Mouse (Mus musculus) left cerebral cortex, adult 11 months (tissue): ENCODE measurements around the gene Kdelr3.

ENCODE experiments used
- DNase-seq: peaks from one replicate; pipeline ENCODE4 v3.0.0; 2022; ENCODE audit warnings: low spot score

Kdelr3 gene

DNA sequence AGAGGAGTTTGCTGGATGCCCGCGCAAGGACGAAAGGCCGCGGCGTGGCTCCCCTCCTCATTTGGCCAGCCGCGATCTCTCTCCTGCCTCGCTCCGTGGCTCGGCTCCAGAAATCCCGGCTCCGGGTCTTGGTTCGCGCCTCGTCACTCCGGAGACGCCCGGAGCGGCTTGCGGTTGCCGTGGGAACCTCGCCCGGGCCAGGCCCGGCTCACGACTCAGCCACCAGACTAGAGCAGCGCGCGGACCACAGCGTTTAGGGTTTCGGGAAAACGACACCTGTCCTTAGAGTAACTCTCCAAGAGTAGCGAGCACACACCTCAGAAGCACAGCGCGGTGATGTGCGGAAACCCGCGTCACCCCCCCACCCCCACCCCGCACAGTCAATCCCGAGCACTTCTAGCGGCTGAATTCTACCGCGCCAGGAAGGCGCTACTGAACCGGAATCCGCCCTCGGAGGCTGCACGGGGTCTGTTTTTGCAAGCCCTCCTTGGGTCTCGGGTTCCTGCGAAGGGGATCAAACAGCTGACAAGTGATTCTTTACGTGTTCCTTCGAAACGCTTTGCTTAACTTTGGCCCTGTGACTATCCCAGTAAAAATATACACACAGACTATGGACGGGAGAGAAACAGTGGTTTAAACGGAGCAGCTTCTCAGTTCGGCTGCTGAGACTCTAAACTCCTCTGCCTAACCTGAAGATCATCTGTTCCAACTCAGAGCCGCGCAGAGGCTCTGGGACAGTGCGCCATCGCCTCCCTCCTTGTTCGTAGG, 4.5 kb upstream of the Kdelr3 start:
- DNase-seq = no peak

DNA sequence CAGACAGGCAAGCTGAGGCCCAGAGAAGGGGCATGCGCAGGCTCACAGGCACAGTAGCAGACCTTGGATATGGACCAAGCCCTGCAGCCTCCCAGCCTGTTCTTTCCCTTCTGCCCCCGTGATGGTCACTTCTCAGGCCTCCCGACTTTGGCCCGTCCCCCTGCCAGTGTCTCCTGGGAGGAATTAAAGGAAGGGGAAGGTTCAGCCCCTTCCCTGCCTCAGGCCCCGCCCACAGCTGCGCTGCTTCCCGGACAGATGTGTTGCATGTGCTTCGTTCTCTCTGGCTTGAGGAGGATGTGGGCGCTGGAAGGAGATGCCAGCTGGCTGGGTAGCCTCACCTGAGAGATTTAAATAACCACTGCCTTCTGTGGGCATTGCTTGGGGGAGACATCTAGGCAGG, 2.3 kb upstream of the Kdelr3 start:
- no peak for DNase-seq

DNA sequence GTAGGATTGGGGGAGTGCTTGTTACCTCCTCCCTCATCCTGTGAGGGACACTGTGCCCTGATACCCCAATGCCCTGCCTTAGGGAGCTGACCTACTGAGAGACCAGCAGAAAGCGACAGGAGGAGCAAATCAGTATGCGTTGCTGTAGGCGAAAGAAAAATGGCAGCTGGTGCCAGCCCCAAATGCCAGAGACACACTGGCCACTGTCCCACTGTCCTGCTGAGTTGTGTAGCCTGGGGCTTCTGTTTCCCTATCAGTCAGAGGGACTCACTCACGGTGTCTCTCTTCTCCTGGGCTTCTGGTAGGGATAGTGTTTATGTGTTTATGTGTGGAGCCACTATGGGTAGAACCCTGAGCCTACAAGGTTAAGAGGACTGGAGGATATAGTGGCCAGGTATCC, 1.5 kb downstream of the Kdelr3 start:
- no peak for DNase-seq

DNA sequence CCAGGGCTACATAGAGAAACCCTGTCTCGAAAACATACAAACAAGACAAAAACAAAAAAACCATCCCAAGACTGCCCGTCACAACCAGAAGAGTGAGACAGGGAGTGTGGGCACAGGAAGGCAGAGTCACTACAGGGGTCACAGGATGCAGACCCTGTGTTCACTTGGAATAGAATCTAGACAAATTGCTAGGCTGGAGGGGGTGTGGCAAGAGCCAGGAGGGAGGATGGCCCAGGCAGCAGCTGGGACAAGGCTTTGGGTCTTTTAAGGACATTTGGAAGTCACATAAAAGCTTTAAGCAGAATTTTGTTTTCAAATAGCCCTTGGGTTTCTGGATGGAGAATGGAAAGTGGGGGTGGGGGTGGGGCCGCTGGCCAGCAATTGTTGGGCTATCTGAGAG, 2.4 kb downstream of the Kdelr3 start:
- no peak for DNase-seq

DNA sequence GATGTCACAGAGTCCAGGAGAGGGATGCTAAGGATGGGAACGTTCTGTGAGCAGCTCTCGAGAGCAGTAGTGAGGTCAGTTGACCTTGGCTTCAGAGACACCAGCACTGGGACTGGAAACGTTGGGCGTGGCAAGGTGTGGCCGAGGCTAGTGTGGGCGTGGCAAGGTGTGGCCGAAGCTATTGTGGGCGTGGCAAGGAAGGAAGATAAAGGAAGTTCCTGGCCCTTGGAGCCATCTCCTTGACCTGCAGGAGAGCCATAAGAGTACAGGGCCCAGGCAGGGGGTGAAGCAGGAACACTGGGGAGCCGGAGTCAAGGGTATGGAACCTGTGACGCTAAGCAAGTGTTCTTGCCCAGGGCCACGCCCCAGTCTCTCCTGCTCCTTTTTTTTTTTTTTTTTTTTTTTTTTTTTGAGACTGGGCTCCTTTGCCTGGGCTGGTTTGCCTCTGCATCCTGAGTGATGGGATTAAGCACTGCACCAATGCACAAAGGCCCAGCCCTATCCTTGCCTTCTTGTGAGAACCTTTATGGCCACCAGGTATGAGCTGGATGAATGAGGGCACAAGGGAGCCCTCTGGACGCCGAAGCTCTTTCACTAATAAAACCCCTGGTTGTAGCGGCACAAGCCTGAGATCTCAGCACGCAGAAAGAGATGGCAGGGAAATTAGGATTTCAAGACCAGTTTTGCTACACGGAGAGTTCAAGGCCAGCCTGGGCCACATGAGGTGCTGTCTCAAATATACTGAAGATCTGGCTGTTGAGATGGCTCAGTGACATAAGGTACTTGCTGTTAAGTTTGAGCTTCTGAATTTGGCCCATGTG, 3.4 kb downstream of the Kdelr3 start:
- DNase-seq = no peak

DNA sequence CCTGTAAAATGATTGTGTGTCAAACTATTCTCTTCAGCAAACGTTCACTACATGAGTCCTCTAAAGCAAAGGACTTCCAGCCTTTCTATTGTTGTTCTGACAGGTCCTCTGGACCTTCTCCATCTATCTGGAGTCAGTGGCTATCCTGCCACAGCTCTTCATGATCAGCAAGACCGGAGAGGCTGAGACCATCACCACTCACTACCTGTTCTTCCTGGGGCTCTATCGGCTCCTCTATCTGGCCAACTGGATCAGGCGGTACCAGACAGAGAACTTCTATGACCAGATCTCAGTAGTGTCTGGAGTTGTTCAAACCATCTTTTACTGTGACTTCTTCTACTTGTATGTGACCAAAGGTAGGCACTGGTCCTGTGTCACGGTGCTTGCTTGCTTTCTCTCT, 9.4 kb downstream of the Kdelr3 start:
- no peak for DNase-seq

DNA sequence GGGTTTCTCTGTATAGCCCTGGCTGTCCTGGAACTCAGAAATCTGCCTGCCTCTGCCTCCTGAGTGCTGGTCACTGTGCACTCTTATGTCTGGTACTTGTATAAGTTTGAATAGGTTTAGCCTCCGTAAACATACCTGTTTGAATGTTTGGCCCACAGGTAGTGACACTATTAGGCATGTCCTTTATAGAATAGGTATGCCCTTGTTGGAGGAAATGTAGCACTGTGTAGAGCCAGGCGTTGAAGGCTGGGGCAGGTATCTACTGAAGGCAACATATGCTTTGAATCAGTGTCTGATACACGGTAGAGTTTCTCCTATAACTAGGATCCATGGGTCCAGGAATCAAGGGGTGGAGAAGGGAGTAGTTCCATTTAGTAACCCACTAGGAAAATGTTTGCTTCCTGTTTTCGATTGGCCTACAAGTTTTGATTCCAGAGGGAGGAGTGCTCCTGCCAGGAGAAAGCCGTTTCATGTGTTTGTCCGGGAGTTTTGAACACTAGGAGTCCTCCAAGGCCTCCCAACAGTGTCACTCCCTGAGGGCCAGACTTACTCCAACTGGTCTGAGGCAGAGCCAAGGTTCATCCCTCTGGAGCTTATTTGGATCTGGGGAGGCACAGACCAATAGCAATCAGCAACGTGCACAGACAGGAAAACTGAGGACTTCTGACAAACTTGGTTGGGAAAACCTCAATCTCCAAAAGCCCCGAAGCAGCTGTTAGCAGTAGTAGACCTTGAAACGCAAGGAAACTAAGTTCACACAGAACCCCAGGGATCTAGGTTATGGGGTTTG, 10.0 kb downstream of the Kdelr3 start:
- no peak for DNase-seq

DNA sequence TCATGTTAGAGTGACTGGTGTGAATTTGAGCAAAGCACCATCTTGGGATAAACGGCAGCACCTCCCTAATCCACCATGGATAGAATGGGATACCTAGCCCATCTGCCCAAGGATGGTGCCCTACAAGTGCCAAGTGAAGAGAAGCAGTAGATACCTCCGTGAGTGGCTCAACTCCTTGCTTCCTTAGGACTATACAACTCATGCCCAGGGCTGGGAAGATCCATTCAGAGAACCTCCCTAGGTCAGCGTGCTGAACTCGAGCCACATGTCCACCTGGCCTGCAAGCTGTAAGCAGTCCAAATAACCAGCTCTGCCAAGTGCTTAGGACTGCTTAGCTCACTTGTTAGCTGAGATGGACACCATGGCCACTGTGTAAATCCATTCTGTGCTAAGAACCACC, 11.0 kb downstream of the Kdelr3 start:
- no peak for DNase-seq

DNA sequence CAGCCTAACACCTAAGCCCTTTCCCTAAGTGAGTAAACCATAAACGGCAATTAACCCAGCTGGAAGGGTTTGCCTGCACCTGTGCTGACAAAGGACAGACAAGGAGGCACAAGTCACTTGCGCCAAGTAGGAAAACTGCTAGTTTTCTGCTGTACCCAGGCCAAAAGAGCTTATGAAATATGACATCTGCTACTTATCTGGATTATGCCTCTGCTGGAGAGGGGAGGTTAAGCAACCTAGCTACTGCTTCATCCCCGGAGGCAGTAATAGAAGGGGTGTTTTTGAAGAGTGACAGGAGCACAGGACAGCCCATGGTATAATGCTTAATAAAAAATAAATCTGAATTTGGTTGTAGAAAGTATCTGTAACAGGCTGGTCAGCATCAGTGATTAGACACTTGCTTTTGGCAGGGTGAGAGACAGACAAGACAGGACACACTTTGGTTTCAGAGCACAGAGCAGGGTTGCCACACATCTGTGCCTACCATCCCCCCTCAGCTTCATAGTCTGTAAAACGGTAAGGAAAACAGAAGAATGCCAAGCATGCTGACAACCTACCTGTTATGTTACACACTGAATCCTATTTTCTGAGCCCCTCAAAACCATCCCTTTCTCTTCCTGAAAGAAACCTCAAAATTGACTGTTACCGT, 11.9 kb downstream of the Kdelr3 start:
- no peak for DNase-seq

DNA sequence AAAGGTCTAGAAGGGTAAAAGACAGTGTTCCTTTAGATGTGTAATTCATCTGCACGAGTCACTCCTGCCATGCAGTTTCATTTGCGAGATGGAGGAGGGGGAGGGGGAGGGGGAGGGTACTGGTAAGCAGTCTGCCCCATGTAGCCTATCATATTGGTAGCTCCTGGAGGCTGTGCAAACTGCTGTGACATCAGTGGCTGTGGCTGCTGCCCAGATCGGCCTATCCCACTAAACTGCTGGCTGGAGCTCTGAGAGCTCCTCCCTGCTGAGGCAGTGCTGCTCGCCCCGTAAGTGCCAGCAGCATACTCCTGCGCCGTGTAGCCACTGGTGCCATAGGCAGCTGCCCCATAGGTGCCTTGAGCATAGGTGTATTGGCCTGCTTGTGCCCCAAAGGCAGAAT, 13.7 kb downstream of the Kdelr3 start:
- no peak for DNase-seq

DNA sequence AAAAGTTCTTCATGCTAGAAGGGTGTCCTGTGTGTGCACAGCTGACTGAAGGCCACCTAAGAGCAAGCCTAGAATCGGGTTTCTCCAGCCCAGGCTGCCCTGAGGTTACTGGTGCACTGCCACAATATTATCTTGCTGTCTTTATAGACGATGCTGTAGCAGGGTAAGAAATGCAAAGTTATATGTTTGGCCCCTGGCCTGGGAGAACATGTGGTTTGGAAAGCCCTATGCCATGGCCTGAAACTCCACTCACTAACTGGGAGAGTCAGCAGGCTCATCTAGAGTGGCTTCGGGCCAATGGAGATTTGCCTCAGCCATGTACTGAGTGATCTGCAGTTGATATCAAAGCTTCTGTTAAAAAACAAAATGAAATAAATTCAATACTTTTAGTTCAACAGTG, 17.6 kb downstream of the Kdelr3 start:
- no peak for DNase-seq

DNA sequence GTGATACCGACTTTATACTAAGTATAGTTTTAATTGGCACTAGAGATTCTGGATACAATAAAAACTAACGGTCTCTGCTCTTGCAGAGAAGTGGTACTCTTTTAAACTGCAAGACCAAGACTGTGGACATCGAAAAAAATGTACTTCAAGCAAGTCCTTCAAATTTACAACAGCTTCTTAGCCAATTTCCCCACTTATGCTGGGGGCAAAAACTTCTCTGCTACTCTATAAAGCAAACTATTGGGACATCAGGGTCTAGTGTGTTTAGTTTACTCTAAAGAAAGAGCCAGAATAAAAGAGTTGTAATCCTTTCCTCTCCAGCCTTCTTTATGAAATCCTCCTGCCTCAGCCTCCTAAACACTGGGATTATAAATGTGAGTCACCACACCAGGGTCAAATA, 27.8 kb downstream of the Kdelr3 start:
- DNase-seq = no peak

DNA sequence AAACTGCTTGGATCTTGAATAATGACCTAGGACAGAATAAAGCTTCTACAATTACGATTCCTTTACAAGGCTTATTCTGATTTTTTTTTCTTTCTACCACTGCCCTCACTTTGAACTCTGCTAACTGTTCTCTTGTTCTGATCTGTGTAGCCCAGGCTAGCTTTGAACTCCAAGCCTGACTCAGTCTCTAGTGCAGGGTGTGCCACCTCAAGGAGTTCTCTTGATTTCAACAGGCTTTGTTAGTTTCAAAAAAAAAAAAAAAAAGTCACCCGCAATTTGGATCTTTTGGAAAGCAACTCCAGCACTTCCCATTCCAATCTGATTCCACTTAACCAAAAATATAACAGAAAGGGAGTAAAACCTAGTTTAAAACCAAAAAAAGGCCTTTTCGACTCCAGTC, 29.3 kb downstream of the Kdelr3 start:
- DNase-seq = no peak

DNA sequence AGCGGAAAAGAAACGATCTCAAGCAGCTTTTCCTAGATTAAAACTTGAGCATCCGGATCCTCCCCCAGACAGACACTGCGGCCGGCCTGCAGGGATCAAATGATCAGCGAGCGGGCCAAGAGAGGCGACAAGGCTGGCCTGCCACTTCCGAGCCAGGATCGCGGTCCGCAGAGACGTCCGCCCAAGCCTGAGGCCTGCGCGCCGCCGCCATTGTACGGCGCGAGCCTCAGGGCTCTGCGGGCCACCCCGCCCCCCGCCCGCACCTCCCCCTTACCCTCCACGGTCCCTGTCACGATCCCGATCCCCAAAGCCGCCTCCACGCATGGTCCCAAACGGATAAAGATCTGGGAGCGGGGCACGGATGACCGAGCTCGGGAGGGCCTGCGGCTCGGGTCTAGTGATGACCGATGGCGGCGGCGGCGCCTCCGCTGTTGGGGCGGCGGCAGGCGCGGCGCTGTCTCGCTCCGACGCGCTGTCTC, 29.7 kb downstream of the Kdelr3 start:
- DNase-seq = no peak

DNA sequence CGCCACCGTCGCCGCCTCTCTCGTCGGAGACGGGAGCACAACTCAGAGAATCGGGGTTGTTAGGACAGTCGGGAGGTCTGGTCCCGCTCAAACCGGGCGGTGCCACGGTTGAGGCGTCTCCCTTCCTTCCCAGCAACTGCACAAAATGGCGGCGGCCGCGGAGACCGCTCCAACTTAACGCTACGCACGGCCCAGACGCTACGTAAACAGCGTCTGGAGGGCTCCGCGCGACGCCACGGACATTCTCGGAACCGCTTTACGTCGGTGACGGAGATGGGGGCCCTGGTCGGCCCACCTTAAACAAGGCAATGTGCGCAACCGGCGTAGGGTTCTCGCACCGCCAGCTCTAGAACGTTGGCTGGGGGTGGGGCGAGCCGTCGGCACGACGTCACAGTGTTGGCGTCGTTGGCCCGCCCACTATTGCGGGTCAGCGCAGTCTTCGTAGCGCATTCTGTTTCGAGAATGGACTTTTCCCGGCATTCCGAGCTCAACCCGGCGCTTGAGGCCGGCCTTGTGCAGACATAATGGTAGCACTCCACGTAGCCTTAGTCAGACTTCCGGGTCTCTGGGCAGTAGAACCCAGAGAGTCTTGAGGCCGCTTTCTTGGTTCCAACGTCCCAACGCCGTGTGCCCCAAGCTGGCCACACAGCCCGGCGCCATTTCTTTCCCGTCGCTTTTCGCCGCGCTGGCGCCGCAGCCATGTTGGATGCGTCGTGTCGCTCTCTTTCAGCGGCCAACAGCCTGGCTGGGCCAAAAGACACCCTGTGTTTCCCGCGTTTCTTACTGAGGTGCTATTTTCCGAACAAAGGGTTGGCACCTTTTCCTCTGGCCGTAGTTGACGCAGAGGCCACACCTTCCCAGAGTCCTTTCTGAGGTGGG, 30.4 kb downstream of the Kdelr3 start, which contains the start of gene Ddx17:
TSS of gene Ddx17 (minus strand) at position 332 of the 879 bp plus-strand sequence.
- DNase-seq = peak; percentile 96

DNA sequence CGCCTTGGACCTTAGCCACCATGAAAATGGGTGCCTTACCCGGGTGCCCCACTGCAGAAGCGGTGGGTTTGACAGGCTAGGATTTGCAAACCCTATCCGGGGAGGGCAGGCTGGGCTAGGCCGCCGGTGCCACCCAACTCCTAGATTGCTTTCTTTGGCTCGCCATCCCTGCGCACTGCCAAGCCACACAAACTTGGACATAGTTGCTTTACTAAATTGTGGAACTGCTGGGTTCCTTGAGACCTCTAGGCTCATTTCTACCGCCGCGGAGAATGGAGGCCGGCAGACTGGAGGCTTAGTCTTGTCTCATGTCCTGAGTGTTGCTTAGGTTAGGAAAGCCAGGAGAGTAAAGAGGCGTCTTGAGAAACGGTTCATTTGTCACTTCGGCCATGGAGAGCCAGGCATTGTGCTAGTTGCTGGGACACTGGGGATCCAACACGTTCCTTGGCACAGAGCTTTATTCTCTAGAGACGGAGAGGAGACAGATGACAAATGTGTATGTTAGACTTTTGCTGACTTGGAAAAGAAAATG, 31.1 kb downstream of the Kdelr3 start:
- DNase-seq = no peak

DNA sequence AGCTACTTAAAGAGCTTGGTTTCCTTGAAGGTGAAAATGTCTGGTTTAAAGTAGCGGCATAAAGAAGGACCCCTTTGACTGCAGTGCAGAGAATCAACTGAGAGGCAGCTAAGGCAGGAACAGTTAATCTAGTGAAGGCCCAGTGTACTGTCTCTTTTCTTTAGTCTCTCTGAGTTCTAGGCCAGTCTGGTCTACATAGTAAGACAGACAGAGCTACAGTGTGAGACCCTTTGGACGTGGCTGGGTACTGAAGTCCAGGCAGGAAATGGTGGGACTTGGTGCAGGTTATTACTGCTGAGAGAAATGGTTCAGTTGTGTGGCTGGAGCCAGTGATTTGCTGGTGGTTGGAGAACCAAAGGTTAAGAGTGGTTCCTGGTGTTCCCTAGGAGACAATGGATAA, 32.0 kb downstream of the Kdelr3 start:
- no peak for DNase-seq

DNA sequence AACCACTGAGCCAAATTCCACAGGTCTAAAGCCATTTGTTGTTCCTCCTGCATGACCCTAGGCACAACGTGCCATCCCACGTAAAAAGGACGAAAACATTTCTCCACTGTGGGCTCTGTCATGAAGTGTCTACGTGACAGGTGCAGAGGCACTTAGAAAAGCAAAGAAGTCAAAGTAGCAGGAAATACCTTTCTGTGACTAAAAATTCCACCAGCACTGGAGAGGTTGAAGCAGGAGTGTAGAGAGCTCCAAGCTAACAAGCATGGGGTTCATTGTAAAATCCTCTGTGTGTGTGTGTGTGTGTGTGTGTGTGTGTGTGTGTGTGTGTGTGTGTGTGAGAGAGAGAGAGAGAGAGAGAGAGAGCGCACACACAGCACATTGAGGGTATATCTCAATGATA, 36.4 kb downstream of the Kdelr3 start:
- DNase-seq = no peak

DNA sequence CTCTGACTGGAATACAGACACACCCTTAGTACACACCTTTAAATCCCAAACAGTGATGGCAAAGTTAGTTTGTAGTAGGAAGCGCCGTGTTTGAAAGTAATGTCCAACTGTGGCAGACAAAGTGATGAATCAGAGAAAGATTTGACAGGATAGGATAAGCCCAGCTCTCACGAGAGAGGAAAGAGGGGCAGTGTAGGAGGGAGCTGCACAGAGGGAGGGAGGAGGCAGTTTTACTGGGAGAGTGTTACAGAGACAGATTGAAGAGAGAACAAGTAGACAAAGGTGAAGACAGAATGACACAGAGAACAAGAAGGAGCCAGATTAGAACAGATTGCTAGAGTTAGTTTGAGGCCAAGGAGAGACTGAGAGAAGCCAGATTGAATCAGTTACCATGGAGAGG, 43.4 kb downstream of the Kdelr3 start:
- no peak for DNase-seq

DNA sequence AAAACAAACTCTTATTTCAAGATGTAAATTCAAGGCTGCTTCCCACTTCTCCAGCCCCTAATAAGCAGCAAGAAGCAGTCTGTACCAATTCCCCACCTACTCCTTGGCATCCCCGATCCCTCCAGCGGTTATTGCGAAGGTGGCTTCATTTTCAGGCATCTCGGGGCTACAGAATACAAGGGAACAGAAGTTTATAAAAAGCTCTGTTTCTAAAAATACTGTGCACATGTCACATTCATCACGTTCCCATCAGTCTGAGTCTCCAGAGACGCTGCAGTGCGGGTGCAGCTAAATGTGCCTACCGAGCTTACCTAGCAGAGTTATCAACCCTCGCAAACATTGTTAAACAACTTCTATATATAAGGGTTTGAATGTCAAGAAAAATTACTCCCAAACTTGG, 46.2 kb downstream of the Kdelr3 start:
- peak; percentile 58 for DNase-seq
